Mouse (Mus musculus) cerebellum, postnatal 25 days (tissue): ENCODE measurements at regions not wholly inside any gene's neighbourhood (a gene's known extent, or its start where the extent isn't known, plus 50 kb on each side); places are given as distances from the start of the nearest gene placed in this dataset.

Experiments used
- DNase-seq, 2 experiments: peaks; one replicate each; pipeline ENCODE4 v3.0.0; 2021; ENCODE audit warnings: mixed read lengths in 2 of 2

- DNase-seq: no peak
Observed at GRCm38 (mm10) chr11:111732096-111732495, 666.1 kb downstream of the Kcnj2 start.

GRCm38 (mm10) chr11:111735446-111735845, 669.5 kb downstream of the Kcnj2 start:
- no peak for DNase-seq

- DNase-seq: no peak
Observed at GRCm38 (mm10) chr11:111735961-111736360, 670.0 kb downstream of the Kcnj2 start.

GRCm38 (mm10) chr11:111743356-111743755, 677.4 kb downstream of the Kcnj2 start:
- no peak for DNase-seq

GRCm38 (mm10) chr11:111747262-111747946, 681.4 kb downstream of the Kcnj2 start:
- no peak for DNase-seq

GRCm38 (mm10) chr11:111747947-111748322, 682.0 kb downstream of the Kcnj2 start:
- DNase-seq: no peak

GRCm38 (mm10) chr11:111748496-111748895, 682.5 kb downstream of the Kcnj2 start:
- DNase-seq: no peak

- DNase-seq: no peak
Observed at GRCm38 (mm10) chr11:111754735-111755134, 688.8 kb downstream of the Kcnj2 start.

- DNase-seq: no peak
Observed at GRCm38 (mm10) chr11:111763081-111763480, 697.1 kb downstream of the Kcnj2 start.

GRCm38 (mm10) chr11:111766371-111767011, 700.5 kb downstream of the Kcnj2 start:
- no peak for DNase-seq

GRCm38 (mm10) chr11:111767012-111767392, 701.0 kb downstream of the Kcnj2 start:
- no peak for DNase-seq

- DNase-seq: no peak
Observed at GRCm38 (mm10) chr11:111774108-111774679, 708.2 kb downstream of the Kcnj2 start.

GRCm38 (mm10) chr11:111781321-111781720, 715.4 kb downstream of the Kcnj2 start:
- DNase-seq: no peak

GRCm38 (mm10) chr11:111791267-111791926, 725.4 kb downstream of the Kcnj2 start:
- DNase-seq: no peak

- DNase-seq: no peak
Observed at GRCm38 (mm10) chr11:111801033-111801432, 735.1 kb downstream of the Kcnj2 start.

- no peak for DNase-seq
Observed at GRCm38 (mm10) chr11:111816176-111816775, 750.3 kb downstream of the Kcnj2 start.

GRCm38 (mm10) chr11:111818124-111818523, 752.2 kb downstream of the Kcnj2 start:
- no peak for DNase-seq

- no peak for DNase-seq
Observed at GRCm38 (mm10) chr11:111820356-111820755, 754.4 kb downstream of the Kcnj2 start.

GRCm38 (mm10) chr11:111828455-111828854, 762.5 kb downstream of the Kcnj2 start:
- DNase-seq: no peak

- no peak for DNase-seq
Observed at GRCm38 (mm10) chr11:111838996-111839395, 773.0 kb downstream of the Kcnj2 start.

GRCm38 (mm10) chr11:111843728-111844258, 777.8 kb downstream of the Kcnj2 start:
- DNase-seq: no peak

- DNase-seq: no peak
Observed at GRCm38 (mm10) chr11:111844382-111845027, 778.5 kb downstream of the Kcnj2 start.
